Mouse (Mus musculus) skeletal muscle tissue, adult 2 months (tissue): ENCODE data around the gene Pltp.
"Not testable (repeated sequence)": the region's sequence is repeated elsewhere in the genome, so short reads cannot be mapped to it uniquely, and the experiment has no call there.

Source experiments
- DNase-seq: peaks from one replicate; pipeline ENCODE4 v3.0.0-alpha.2; 2012; ENCODE audit warnings: low read depth, low spot score

The Pltp gene

GRCm38 (mm10) chr2:164805332-164805718 is 52.2 kb downstream of the Pltp start:
- DNase-seq, result no peak

GRCm38 (mm10) chr2:164804533-164805331 is 52.8 kb downstream of the Pltp start, which contains the start of the genes Acot8 and Zswim3:
Gene Acot8, minus strand, starts transcription at chr2:164804882.
Gene Zswim3, plus strand, starts transcription at chr2:164805098.
- peak; percentile 98 for DNase-seq

- no peak for DNase-seq
Measured at GRCm38 (mm10) chr2:164803921-164804313, 53.6 kb downstream of the Pltp start.

DNA sequence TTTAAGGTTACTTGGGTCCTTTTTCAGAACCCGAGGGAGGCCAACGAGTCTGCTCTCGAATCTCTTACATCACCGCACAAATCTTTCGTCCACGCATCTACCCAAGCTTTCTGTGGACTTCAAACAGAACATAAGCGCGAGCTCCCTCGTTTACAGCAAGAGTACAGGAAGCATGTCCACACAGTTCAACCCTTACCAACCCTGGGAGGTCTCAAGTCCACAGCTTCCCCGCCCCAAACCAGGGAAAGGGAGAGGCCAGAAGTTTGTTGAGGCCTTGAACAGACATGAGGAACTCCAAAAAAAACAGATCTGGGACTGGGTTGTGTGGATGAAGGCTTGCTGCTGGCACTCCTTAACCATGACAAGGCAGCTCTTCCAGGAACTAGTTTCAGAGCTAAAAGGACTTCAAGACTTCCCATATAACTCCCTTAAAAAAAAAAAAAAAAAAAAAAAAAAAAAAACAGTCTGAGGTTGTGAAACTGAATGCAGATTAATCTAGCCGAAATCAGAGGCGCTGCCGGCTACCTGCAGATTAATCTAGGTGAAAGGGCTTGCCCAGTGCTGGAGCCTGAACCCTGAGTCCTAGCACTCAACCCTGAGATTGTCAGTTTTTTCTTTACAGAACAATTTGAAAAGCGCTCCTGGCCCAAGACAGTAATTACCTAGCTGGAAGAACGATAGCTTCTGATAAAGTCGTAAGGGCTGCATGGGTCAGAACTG is 54.1 kb downstream of the Pltp start:
- DNase-seq, result no peak

DNA sequence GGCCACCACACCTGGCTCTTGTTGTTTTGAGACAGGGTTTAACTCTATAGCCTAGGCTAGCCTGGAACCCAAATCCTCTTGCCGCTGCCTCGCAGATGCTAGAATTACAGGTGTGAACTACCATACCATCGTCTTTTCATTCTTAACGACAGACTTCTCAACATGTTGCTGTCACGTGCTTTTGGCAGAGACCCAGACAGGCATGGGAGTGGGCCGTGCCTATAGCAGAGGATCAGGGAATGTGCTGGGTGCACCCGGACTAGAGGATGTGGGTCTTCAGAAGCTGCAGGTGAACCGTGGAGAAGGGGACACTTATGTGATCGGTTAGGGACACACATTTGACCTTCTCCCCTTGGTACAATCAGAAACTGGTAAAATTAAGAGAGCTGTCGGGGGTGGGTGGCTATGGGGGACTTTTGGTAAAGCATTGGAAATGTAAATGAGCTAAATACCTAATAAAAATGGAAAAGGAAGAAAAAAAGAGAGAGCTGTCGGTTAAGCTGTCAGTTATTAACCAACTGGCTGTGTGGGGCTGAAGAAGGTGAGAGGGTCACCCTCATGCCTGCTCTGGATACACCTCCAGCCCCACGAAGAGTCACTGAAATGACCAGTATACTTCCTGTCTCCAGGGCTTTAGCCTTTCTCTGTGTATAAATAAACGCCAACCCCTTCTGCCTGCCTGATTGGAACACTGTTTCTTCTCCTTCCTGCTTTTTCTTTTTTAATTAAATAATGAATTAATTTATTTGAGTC is 57.1 kb downstream of the Pltp start:
- DNase-seq, result no peak

DNA sequence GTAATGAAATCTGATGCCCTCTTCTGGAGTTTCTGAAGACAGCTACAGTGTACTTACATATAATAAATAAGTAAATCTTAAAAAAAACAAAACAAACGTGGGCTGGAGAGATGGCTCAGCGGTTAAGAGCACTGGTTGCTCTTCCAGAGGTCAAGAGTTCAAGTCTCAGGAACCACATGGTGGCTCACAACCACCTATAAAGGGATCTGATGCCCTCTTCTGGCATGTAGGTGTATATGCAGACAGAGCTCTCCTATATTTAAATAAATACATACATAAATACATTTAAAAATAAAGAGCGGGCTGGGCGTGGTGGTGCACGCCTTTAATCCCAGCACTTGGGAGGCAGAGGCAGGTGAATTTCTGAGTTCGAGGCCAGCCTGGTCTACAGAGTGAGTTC is 59.0 kb downstream of the Pltp start:
- not testable (repeated sequence) for DNase-seq

- no peak for DNase-seq
Measured at GRCm38 (mm10) chr2:164795868-164796267, 61.6 kb downstream of the Pltp start.

DNA sequence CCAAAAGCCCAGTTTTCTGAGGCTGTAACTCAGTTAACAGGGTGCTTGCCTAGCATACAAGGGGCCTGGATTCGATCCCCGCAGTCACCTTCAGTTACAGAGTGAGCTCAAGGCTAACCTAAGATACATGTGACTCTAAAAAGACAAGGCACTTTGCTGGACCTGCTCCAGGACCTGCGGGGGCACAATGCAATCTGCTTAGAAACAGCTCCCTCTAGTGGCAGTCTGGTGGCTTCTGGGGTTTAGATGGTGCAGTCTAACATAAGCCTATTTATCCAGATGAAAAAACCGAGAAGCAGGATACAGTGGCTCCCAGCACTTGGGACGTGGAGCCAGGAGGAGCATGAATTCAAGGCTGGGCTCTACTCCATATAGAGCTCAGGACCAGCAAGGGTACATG is 63.2 kb downstream of the Pltp start:
- DNase-seq, result peak; percentile 85

DNA sequence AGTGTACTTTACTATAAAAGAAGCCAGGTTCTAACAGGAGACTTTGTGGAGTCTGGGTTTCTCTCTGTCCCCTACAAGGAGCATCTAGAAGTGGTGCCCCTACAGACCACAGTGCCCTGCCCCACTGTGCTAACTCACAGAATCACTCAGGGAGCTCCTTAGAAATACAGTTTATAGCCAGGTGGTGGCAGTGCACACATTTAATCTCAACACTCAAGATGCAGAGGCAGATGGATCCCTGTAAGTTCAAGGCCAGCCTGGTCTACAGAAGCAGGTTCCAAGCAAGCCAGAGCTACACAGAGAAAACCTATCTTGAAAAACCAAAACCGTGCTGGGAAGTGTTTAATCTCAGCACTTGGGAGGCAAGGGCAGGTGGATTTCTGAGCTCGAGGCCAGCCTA is 63.7 kb downstream of the Pltp start:
- DNase-seq, result no peak

DNA sequence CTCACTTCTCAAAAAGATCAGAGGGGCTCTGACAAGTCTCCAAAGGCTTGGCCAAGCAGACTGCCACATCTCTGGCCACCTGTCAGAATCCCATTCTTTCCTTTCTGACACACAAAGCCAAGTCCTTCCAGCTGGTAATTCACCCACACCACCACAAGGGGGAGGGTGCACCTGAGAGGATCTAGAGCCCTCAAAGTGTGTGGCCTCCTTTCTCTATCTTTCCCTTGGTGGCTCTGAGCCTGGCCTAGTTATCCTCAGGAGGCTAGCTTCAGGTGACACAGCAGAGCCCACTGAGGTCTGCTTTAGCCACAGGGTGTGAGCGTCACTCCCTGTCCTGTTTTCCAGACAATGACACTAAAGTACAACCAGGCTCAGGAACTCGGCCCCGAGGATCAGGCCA is 64.3 kb downstream of the Pltp start:
- no peak for DNase-seq

GRCm38 (mm10) chr2:164792400-164793190 is 64.9 kb downstream of the Pltp start:
- DNase-seq, result no peak

- DNase-seq, result no peak
Measured at GRCm38 (mm10) chr2:164791841-164792261, 65.7 kb downstream of the Pltp start.

DNA sequence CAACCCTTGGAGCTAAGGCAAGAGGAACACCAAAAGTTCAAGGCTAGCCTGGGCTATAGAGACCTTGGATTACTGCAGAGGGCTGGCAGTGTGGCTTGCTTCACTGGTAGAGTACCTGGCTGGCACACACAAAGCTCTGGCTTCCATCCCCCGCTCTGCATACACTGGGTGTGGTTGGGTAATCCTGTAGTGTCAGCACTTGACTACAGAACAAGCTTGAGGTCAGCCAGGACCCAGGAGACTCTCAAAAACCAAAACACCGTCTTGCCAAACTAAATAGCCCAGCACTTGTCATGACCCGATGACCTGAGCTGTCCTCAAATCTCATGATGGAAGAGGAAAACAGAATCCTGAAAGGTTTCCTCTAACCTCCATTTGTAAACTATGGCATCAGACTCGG is 67.1 kb downstream of the Pltp start:
- DNase-seq, result no peak
